Mouse (Mus musculus) embryo, embryonic 11.5 days (tissue): ENCODE data around the gene Parp8.

Source experiments
- DNase-seq: peaks from one replicate; pipeline ENCODE4 v3.0.0-alpha.2; 2012; ENCODE audit warnings: low read depth, low spot score

The Parp8 gene

DNA sequence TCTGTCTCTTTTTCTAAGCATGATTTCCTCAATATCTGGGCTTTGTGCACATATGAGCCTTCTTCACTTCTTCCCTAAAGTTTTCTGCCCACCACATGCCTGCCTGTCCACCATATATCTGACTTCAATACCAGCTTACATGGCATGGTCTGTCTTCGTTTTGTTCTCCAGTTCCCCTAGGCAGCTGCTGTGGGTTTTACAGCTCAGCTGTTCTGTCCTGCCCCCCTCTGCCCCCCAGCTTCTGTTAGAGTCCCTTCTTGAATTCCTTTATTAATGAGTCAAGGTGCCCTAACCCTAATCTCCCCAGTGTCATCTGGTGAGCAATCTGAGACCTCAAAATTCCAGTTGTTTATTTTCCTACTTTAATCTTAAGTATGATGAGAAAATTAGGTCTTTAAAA, 155.1 kb downstream of the Parp8 start:
- no peak for DNase-seq

DNA sequence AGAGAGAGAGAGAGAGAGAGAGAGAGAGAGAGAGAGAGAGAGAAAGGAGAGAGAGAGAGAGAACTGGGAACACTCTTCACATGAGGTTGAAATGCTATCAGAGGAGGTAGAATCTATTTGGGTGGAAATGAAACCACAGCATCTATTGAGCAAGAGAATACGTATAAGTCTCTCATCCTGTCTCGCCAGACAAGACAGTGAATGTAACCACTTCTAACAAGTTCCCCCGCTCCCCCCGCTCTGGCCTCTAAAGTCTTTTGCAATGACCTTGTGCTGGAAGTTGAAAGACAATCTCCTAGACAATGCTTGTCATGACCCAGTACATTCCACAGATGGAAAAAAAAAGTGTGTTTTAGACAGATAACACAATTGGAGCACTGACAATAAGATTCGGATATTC, 181.4 kb downstream of the Parp8 start:
- no peak for DNase-seq

- no peak for DNase-seq
These were observed 194.4 kb downstream of the Parp8 start for GRCm38 (mm10) chr13:116830984-116831383.

GRCm38 (mm10) chr13:116829015-116829414, 196.3 kb downstream of the Parp8 start:
- DNase-seq = no peak

GRCm38 (mm10) chr13:116811456-116811855, 213.9 kb downstream of the Parp8 start:
- DNase-seq = no peak
